Mouse (Mus musculus) heart, embryonic 16.5 days (tissue): Measurements from ENCODE around the gene Ntm. TPM values are rescaled to one million over a fixed set of nuclear protein-coding genes. Genes with fewer than 3 reads are reported as not detected.

Source experiments
- ATAC-seq: fragments of 200-750 bp; cut with Nextera tagmentation; replicated peaks from 2 replicates; pipeline ENCODE4 v1.8.0; 2017; ENCODE audit warnings: moderate number of reproducible peaks; ENCODE audit not compliant: insufficient read depth, low FRiP score; ENCODE audit errors: extremely low read depth
- H3K27ac ChIP-seq: fragments of 300-500 bp; sonication (generic); 2 replicates; pipeline ENCODE4 v1.5.1; 2014; ENCODE audit warnings: mild to moderate bottlenecking, low read length, control low read depth, moderate library complexity
- H3K27me3 ChIP-seq: fragments of 300-500 bp; sonication (generic); 2 replicates; pipeline ENCODE4 v1.6.1; 2014; ENCODE audit warnings: low read length, mixed read lengths; ENCODE audit not compliant: control insufficient read depth, insufficient read depth
- H3K36me3 ChIP-seq: fragments of 300-500 bp; sonication (generic); 2 replicates; pipeline ENCODE4 v1.6.1; 2014; ENCODE audit not compliant: control insufficient read depth, insufficient read depth
- H3K4me1 ChIP-seq: fragments of 300-500 bp; sonication (generic); 2 replicates; pipeline ENCODE4 v1.6.1; 2014; ENCODE audit warnings: low read length, mixed read lengths; ENCODE audit not compliant: control insufficient read depth, insufficient read depth
- H3K4me2 ChIP-seq: fragments of 300-500 bp; sonication (generic); 2 replicates; pipeline ENCODE4 v1.6.1; 2014; ENCODE audit warnings: low read depth, mild to moderate bottlenecking, control low read depth, low read length
- H3K4me3 ChIP-seq: fragments of 300-500 bp; sonication (generic); 2 replicates; pipeline ENCODE4 v1.5.1; 2014; ENCODE audit warnings: mild to moderate bottlenecking, control low read depth, low read length
- H3K9ac ChIP-seq: fragments of 300-500 bp; sonication (generic); 2 replicates; pipeline ENCODE4 v1.6.1; 2014; ENCODE audit warnings: low read length, control low read depth
- H3K9me3 ChIP-seq: fragments of 300-500 bp; sonication (generic); replicated peaks from 2 replicates; pipeline ENCODE4 v1.6.1; 2016; ENCODE audit warnings: low read length; ENCODE audit not compliant: control insufficient read depth
- WGBS: fragments of 180-500 bp; shearing (Covaris S2); extraction: QIAGEN DNeasy Blood & Tissue Kit; methylation state at CpG from one replicate; pipeline ENCODE4 v1.1.7; 2014; 5-methylcytosine and 5-hydroxymethylcytosine counted together
- polyA plus RNA-seq: library from polyadenylated mRNA; unstranded; fragments of >200 nt; fragmentation: Nextera tagmentation; extraction: Ambion mirVana; gene quantifications from 2 replicates; pipeline ENCODE4 v1.2.1, GENCODE M21; 2015

The Ntm gene
- polyA plus RNA-seq, 1 experiment from 2014 or later, result 23.6 TPM

- 71% methylated on average over 5 of the region's 5 CpGs for WGBS
- Histone ChIP-seq H3K27me3 (peaks cover 5% of the 10 kb centered on the region; the same call in 1 of the 2 replicates), H3K4me3 (no peak overlapping the region), H3K4me2 (no peak overlapping the region), H3K9me3 (no peaks in the 10 kb centered on the region), H3K36me3 (no peaks in the 10 kb centered on the region), H3K9ac (no peak overlapping the region), H3K27ac (no peak overlapping the region), H3K4me1 (no peaks in the 10 kb centered on the region)
- ATAC-seq, result no peak
Measured at GRCm38 (mm10) chr9:29651856-29652255, 311.1 kb downstream of the Ntm start.

- no peaks in the 10 kb centered on the region for H3K36me3 ChIP-seq
- H3K4me3 ChIP-seq, result no peak overlapping the region
- no peak overlapping the region for H3K9ac ChIP-seq
- 63% methylated on average over 4 of the region's 4 CpGs for WGBS
- H3K4me1 ChIP-seq, result no peaks in the 10 kb centered on the region
- no peaks in the 10 kb centered on the region for H3K9me3 ChIP-seq
- H3K4me2 ChIP-seq, result no peak overlapping the region
- no peak for ATAC-seq
- peaks cover 5% of the 10 kb centered on the region; the same call in 1 of the 2 replicates for H3K27me3 ChIP-seq
- no peak overlapping the region for H3K27ac ChIP-seq
Measured at GRCm38 (mm10) chr9:29651226-29651625, 311.7 kb downstream of the Ntm start.

- 29% methylated on average over 4 of the region's 4 CpGs for WGBS
- H3K4me3 ChIP-seq, result no peak overlapping the region
- H3K27ac ChIP-seq, result no peak overlapping the region
- H3K4me1 ChIP-seq, result no peaks in the 10 kb centered on the region
- H3K4me2 ChIP-seq, result no peak overlapping the region
- ATAC-seq, result no peak
- no peaks in the 10 kb centered on the region for H3K36me3 ChIP-seq
- H3K27me3 ChIP-seq, result peaks cover 5% of the 10 kb centered on the region; the same call in 1 of the 2 replicates
- no peaks in the 10 kb centered on the region for H3K9me3 ChIP-seq
- H3K9ac ChIP-seq, result no peak overlapping the region
Measured at GRCm38 (mm10) chr9:29650679-29651078, 312.3 kb downstream of the Ntm start.

DNA sequence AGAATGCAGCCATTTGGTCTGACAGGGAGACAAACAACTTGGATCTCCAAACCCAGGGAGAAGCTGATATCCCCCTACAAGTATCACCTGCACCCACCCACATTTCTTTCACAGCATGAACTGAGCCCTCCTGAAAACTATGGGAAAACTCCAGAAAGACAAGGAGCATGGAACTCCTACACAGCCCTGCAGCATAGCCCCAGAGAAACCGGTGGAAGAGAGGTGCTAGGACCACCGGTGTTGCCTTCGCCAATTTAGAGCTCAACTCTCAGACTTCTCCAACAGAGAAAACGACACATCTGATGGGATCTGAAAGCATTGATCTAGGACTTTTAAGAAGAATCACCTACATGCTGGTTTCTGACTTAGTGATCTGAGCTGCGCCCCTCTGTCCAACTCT, 312.7 kb downstream of the Ntm start:
- no peaks in the 10 kb centered on the region for H3K36me3 ChIP-seq
- no peak overlapping the region for H3K4me2 ChIP-seq
- H3K4me3 ChIP-seq, result no peak overlapping the region
- peaks cover 5% of the 10 kb centered on the region; the same call in 1 of the 2 replicates for H3K27me3 ChIP-seq
- H3K4me1 ChIP-seq, result no peaks in the 10 kb centered on the region
- no peak for ATAC-seq
- no peaks in the 10 kb centered on the region for H3K9me3 ChIP-seq
- WGBS, result 68% methylated on average over 5 of the region's 5 CpGs
- no peak overlapping the region for H3K9ac ChIP-seq
- H3K27ac ChIP-seq, result no peak overlapping the region

- Histone ChIP-seq H3K4me2 (no peak overlapping the region), H3K9me3 (no peaks in the 10 kb centered on the region), H3K9ac (no peak overlapping the region), H3K27me3 (0 out of 2 replicates have a peak, but pooled peaks cover 2% of the 10 kb centered on the region), H3K36me3 (no peaks in the 10 kb centered on the region), H3K27ac (no peak overlapping the region), H3K4me3 (no peak overlapping the region), H3K4me1 (no peaks in the 10 kb centered on the region)
- 90% methylated on average over 5 of the region's 5 CpGs for whole genome bisulfite sequencing
- no peak for ATAC-seq
Measured at GRCm38 (mm10) chr9:29648256-29648655, 314.7 kb downstream of the Ntm start.

DNA sequence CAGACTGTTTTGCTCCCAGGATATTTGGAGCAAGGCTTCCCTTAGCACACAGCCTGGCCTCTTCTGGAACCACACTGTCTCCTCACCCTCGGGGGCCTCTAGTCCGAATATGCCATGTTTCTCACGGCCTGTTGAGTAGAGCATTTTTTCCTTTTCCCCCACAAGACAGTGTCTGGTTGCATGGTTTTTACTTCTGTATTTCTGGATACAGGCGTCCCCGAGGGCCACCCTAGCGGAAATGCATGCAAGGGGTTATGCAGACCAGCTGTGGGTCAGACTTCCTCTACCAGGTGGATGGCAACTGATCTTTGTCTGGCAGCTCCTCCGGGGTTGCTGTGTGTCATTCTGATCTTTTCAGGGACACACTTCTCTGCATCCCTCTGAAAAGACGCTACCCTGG, 315.2 kb downstream of the Ntm start:
- Histone ChIP-seq H3K4me2 (no peak overlapping the region), H3K9me3 (no peaks in the 10 kb centered on the region), H3K9ac (no peak overlapping the region), H3K27ac (no peak overlapping the region), H3K4me1 (no peaks in the 10 kb centered on the region), H3K36me3 (no peaks in the 10 kb centered on the region), H3K27me3 (0 out of 2 replicates have a peak, but pooled peaks cover 2% of the 10 kb centered on the region), H3K4me3 (no peak overlapping the region)
- ATAC-seq, result no peak
- WGBS, result 79% methylated on average over 8 of the region's 8 CpGs

DNA sequence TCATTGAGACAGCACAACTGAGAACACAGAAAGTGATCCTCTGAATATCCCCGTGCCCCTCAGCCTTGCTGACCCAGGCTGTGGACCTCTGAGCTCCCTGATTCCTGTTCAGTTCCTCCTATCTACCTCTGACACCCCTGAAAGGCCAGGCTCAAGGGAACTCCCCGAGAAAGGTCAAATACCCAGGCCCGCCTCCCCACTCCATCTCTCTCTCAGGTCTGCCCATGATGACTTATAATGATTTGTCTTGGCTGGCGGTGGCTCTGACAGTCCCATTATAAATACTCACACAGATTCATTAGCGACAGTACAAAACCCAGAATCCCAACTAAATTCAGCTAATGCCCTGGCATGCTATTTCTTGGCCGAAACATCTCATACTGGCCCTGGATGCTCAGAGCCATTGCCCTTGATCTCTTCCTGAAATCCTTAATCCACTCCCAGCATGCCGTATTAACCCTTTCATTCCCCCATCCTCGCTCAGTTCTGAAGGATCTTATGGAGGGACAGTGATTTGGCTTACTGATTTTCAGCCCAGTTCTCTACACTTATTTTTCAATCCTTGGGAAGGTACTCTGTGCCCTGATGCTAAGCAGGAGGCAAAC, 317.0 kb downstream of the Ntm start:
- Histone ChIP-seq H3K4me2 (no peak overlapping the region), H3K9ac (no peak overlapping the region), H3K27me3 (no peaks in the 10 kb centered on the region), H3K4me3 (no peak overlapping the region), H3K9me3 (no peaks in the 10 kb centered on the region), H3K4me1 (no peaks in the 10 kb centered on the region), H3K27ac (no peak overlapping the region), H3K36me3 (no peaks in the 10 kb centered on the region)
- 48% methylated on average over 8 of the region's 8 CpGs for WGBS
- no peak for ATAC-seq

GRCm38 (mm10) chr9:29642997-29643657, 319.8 kb downstream of the Ntm start:
- Histone ChIP-seq H3K9ac (no peak overlapping the region), H3K27me3 (no peaks in the 10 kb centered on the region), H3K4me3 (no peak overlapping the region), H3K4me1 (no peaks in the 10 kb centered on the region), H3K36me3 (no peaks in the 10 kb centered on the region), H3K4me2 (no peak overlapping the region), H3K9me3 (no peaks in the 10 kb centered on the region), H3K27ac (no peak overlapping the region)
- 20% methylated on average over 11 of the region's 11 CpGs for WGBS
- no peak for ATAC-seq

DNA sequence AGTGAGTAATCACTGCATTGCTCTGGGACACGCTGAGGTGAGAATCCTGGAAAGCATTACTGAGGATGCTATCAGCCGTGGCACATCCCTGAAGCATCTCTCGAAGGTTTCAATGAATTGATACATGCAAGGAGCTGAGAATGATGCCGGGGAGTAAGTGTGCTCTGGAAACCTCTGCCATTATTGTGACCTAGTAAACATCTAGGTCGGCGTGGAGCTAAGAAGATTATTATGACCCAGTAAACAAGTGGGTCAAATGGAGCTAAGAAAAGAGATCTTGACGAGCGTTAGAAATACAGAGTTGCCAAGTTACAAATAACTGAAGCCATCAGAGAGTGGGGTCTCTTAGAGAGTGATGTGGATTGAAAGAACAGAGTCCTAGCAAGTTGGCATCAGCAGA, 325.6 kb downstream of the Ntm start:
- no peak overlapping the region for H3K9ac ChIP-seq
- no peaks in the 10 kb centered on the region for H3K36me3 ChIP-seq
- no peak for ATAC-seq
- H3K27me3 ChIP-seq, result no peaks in the 10 kb centered on the region
- WGBS, result 78% methylated on average over 8 of the region's 8 CpGs
- no peaks in the 10 kb centered on the region for H3K4me1 ChIP-seq
- no peak overlapping the region for H3K27ac ChIP-seq
- no peak overlapping the region for H3K4me3 ChIP-seq
- no peaks in the 10 kb centered on the region for H3K9me3 ChIP-seq
- H3K4me2 ChIP-seq, result no peak overlapping the region
